Mouse (Mus musculus): ENCODE measurements around the gene Uxs1.

DNA sequence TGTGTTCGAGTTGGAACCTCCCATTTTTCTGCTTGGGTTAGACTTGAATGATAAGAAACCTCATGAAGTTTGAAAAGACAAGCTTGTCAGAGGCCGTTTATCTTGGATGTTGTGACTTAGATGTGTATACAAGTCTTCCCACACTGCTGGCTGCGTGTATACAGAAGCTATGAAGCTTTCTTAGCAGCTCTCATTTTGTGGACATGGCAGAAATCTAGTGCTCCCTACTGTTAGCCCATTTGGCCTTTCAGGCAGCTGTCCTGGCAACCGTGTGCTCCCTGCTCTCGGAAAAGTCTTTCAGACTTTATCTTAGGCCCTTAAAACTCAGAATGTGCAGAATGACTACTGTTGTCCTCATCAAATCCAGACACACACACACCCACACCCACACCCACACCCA, 31.4 kb upstream of the Uxs1 start:
- no peak for TF ChIP-seq CTCF (IDR thresholded peaks at IDR 0.05; ENCODE audit: low read depth)
- TF ChIP-seq EP300 (optimal IDR thresholded peaks at IDR 0.05), result no peak

All from stomach, postnatal 0 days (tissue).